Mouse (Mus musculus) adrenal gland, adult 2 months (tissue): ENCODE data around the gene Zfp664. TPM values are rescaled to one million over a fixed set of nuclear protein-coding genes. Genes with fewer than 3 reads are reported as not detected.
A peak's percentile ranks its signal among the peaks of the same experiment; 100 is the strongest.

ENCODE experiments used
- DNase-seq: peaks from one replicate; pipeline ENCODE4 v3.0.0; 2021
- long read RNA-seq: library from polyadenylated mRNA; stranded (forward); transcript quantifications from one replicate; pipeline ENCODE4 v2.0.0, GENCODE M21; 2021
- polyA plus RNA-seq: library from polyadenylated mRNA; depleted of rRNA; stranded (reverse); fragments of >200 nt; gene quantifications from 2 replicates; pipeline ENCODE4 v1.2.3, GENCODE M21; 2012; rRNA removed
- total RNA-seq, 2 experiments: library from RNA; stranded (reverse); gene quantifications; 2 replicates each; pipeline ENCODE4 v1.2.3; 2021

The Zfp664 gene
- total RNA-seq = 10 to 100 TPM; 44.8 to 49.1 TPM
- polyA plus RNA-seq = 23.7 and 26.2 TPM in 2 replicates
- long read RNA-seq, full-length matches to known transcripts = 5 of 17 reads
- long read RNA-seq, partial matches to known transcripts = 0 of 17 reads
- long read RNA-seq, other reads (novel, unspliced or antisense) = 12 of 17 reads

GRCm38 (mm10) chr5:124862013-124862866, at the start of gene Zfp664, which contains the start of gene Ccdc92:
Gene Zfp664 (plus strand): TSS chr5:124862691.
Gene Ccdc92 (minus strand): TSS chr5:124862424.
- DNase-seq = peak; percentile 99

GRCm38 (mm10) chr5:124814797-124815196, 47.7 kb upstream of the Zfp664 start:
- DNase-seq = no peak

GRCm38 (mm10) chr5:124817050-124817449, 45.4 kb upstream of the Zfp664 start:
- DNase-seq = no peak

GRCm38 (mm10) chr5:124822128-124822894, 40.2 kb upstream of the Zfp664 start:
- DNase-seq = no peak

GRCm38 (mm10) chr5:124830331-124830730, 32.2 kb upstream of the Zfp664 start:
- DNase-seq = no peak

- DNase-seq = no peak
These were observed 27.3 kb upstream of the Zfp664 start for GRCm38 (mm10) chr5:124835218-124835617.

GRCm38 (mm10) chr5:124836075-124836474, 26.4 kb upstream of the Zfp664 start:
- DNase-seq = no peak

GRCm38 (mm10) chr5:124836621-124837020, 25.9 kb upstream of the Zfp664 start:
- DNase-seq = no peak

- DNase-seq = no peak
These were observed 22.3 kb upstream of the Zfp664 start for GRCm38 (mm10) chr5:124840202-124840601.

- peak; percentile 18 for DNase-seq
These were observed 21.8 kb upstream of the Zfp664 start for GRCm38 (mm10) chr5:124840669-124841068.

- peak; percentile 43 for DNase-seq
These were observed 19.1 kb upstream of the Zfp664 start for GRCm38 (mm10) chr5:124843386-124843785.

- no peak for DNase-seq
These were observed 17.6 kb upstream of the Zfp664 start for GRCm38 (mm10) chr5:124844929-124845328.

GRCm38 (mm10) chr5:124847014-124847413, 15.5 kb upstream of the Zfp664 start:
- no peak for DNase-seq

- DNase-seq = no peak
These were observed 13.5 kb upstream of the Zfp664 start for GRCm38 (mm10) chr5:124848994-124849393.

GRCm38 (mm10) chr5:124851572-124851971, 10.9 kb upstream of the Zfp664 start:
- no peak for DNase-seq

GRCm38 (mm10) chr5:124852294-124852693, 10.2 kb upstream of the Zfp664 start:
- DNase-seq = no peak

GRCm38 (mm10) chr5:124853079-124853478, 9.4 kb upstream of the Zfp664 start:
- no peak for DNase-seq

GRCm38 (mm10) chr5:124854202-124854601, 8.3 kb upstream of the Zfp664 start:
- no peak for DNase-seq

GRCm38 (mm10) chr5:124860013-124860412, 2.5 kb upstream of the Zfp664 start:
- no peak for DNase-seq

GRCm38 (mm10) chr5:124861463-124861862, 1.0 kb upstream of the Zfp664 start:
- DNase-seq = peak; percentile 39

GRCm38 (mm10) chr5:124862871-124863741, 615 bp downstream of the Zfp664 start:
- DNase-seq = peak; percentile 54

- peak; percentile 71 for DNase-seq
These were observed 6.5 kb downstream of the Zfp664 start for GRCm38 (mm10) chr5:124868981-124869380.
